Mouse (Mus musculus): ENCODE measurements around the gene H2-Aa.

GRCm38 (mm10) chr17:34247047-34247446, 40.6 kb downstream of the H2-Aa start:
- no peak for TF ChIP-seq POLR2A (IDR thresholded peaks at IDR 0.05; ENCODE audit: low read depth, low read length)
- TF ChIP-seq CTCF (IDR thresholded peaks at IDR 0.05; ENCODE audit: extremely low read depth, insufficient read depth, insufficient read length, insufficient replicate concordance) = no peak

All from spleen, adult 2 months (tissue).